Mouse (Mus musculus): ENCODE results near the gene Galnt2.

Gene Galnt2

DNA sequence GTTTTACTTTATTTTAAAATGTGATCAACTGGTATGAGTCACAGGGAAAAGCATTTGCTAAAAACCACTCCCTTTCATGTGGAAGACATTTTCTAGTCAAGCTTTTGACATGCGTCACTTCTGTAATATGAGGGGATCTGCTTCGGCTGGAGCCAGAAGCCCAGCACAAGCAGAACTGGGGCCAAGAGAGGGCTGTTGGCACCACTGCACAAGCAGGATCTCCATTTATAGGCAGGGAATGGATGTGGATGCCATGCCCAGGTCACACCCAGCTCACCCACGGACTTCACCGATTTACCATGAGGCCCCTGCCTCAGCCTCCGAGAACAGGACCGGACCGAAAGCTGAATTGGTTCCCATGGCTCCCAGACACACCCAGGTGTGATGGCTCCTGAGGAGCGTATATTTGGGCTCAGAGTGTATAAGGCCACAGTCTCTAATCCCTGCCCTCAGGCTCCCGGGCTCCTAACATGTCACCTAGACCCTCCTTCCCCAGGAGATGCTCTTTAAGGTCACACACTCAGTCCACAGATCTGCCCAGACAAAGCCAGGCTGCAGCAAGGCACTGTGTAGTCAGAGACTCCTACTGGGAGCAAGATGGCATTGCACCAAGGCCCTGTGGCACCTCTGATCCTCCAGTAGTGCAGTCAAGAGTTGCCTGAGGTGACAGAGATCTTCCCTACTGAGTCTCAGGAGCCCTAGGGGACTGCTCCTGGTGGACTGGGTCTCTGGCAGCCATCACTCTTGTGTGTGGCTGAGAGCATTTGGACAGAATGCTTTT lies 59.9 kb downstream of the Galnt2 start:
- peak; percentile 55 for DNase-seq (ENCODE audit: low read depth, low spot score)

DNA sequence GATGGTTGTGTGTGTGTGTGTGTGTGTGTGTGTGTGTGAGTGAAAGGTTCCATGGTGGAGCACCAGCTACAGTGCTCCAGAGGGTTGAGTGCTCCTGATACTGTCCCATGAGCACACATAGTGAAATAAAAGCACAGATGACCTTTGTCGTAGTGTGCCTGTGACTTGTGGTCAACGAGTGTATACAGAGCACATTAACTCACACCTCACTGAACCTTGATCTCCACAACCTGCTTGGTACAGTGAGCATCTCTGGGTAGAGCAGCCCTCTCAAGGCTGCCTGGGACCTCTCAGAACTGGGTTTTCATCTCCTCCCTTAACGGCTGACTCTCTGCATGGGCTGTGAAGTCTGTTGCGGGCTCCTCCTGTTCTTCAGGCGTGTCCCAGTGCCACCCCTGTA lies 60.5 kb downstream of the Galnt2 start:
- no peak for DNase-seq (ENCODE audit: low read depth, low spot score)

DNA sequence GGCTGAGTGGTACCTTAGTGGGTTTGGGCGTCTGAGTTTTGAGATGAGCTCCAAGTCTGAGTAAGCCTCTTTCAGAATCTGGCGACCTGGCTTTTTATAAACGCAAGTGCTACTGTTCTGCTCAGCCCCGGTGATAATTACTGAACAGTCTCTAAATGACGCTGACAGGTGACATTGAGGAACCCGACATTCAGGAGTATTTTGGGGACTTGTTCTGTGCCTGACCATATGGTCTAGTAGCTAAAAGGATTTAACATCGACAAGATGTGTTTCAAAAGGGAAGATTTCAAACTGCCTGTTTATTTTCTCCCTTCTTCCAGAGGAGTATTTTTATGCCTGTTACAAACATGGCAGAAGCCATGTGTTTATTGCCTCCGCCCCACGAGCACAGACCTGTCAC lies 61.8 kb downstream of the Galnt2 start:
- no peak for DNase-seq (ENCODE audit: low read depth, low spot score)

DNA sequence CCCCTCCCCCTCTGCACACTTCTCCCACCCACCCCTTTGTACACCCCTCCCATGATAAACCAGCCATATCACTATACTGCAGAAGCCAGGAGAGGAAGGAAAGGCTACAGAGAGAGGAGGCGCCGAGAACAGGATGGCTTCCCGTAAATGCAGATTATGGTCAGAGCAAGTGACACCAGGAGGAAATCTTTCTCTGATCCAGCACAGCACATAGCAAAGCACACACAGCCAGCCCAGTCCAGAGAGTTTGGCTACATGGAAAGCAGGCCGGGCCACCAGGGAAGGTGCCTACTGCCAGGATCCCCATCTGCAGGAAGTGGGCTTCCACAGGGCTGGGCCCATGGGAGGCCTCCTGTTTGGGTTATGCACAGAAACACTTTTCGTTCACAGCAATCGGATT lies 63.2 kb downstream of the Galnt2 start:
- no peak for DNase-seq (ENCODE audit: low read depth, low spot score)

DNA sequence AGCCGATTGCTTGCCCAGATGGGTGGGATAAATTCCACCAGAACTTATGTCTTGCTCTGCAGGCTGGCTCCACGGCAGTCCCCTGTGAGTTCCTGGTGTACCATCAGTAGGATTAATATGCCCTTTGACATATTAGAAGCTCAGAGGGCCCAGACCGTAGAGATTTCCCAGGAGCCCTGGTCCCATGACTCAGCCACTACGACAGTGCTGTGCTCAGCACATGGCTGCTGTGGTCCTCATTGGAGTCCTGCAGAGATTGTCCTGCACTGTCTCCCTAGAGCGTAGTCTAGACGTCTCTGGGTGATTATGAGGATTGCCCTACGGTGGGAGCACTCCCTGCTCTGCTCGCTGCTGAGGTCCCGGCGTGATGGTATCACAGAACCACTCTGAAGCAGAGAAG lies 63.7 kb downstream of the Galnt2 start:
- no peak for DNase-seq (ENCODE audit: low read depth, low spot score)

DNA sequence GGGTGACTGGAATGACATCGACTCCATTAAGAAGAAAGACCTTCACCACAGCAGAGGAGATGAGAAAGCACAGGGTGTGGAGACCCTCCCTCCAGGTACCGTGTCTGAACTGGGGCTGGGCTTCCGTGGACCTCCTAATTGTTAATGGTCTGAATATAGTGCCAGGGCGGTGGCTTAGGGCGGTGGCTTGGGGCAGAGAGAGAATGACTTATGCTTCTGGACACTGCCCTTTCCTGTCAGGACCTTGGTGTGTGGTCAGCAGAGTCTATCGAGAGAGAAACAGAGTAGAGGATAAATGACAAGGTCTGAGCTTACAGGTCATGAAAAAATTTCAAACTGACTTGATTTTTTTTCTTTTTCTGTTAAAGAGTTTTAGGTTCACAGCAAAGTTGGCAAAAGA lies 64.2 kb downstream of the Galnt2 start:
- DNase-seq (ENCODE audit: low read depth, low spot score): no peak

DNA sequence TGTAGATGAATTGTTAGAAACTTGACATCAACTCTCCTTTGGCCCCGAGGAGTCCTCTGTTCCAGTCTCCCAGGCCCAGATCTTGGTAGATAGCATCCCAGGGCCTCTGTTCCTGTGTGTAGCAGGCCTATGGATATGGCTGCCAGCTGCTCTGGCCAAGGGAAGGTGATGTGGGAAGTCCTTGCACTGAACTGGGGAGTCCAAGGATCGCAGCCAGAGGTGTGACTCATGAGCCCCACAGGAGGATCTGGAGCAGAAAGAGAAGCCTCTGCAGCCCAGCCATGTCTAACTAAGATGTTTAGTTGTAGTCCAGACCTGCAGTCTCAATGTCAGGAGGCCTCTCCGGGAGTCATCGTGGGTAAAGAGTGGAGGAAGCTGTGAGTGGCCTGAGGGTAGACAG lies 70.3 kb downstream of the Galnt2 start:
- DNase-seq (ENCODE audit: low read depth, low spot score): no peak

DNA sequence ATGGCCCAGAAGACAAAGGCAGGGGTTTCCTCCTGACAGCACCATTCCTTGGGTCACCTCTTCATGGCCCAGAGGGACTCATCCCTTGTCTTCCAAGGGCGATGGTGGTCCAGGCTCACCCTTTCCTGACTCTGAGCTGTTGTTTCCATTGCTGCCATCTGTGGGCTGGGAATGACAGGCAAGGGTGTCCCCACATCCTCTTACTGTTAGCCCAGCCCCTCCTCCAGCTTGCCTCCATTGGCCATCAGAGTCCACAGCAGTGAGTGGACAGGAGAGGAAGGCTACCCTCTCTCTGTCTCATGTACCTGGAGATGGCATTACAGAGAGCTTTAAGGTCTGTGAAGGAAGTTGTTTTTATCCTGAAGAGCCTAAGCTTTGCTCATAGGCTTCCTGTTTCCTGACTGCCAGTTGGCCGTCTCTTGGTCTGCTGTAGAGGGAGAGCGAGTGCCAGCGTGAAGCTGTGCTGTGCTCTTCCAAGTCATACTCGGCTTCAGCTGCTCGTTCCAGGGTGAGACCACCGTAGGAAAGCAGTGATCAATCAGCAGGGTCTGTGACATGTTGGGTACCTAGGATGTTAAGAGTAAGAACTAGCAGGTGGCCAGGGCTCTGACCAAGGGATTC lies 70.9 kb downstream of the Galnt2 start:
- DNase-seq (ENCODE audit: low read depth, low spot score): no peak

DNA sequence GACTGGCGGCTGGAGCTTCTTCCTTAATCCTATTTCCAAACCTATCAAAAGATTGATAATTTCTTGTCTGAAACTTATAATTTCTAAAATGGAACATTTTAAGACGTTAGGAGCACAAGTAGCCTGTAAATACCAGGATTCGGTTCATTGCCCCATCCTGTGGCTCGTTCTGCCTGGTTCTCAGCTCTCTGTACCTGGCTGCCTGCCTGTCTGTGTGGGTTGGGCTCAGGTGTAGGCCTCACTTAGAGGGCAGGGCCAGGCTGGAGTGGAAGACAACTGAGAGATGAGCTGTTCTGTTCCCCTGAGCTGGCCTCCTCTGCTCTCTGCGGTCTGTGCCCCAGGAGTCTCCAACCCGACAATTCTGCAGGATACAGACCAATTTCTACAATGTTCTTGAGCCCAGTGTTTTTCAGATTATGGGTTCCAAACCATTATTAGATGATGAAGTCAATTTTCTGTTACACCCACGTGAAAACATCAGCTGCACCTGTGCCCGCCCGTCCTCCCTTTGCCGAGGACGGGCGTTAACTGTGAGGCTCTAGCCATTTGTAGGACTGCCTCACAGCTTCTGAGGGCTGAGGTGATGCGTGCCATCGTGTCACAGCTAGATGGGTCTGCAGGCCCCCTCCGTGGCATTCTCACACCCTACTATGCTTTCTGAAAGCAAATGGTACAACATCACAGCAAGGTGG lies 72.2 kb downstream of the Galnt2 start:
- DNase-seq (ENCODE audit: low read depth, low spot score): no peak

DNA sequence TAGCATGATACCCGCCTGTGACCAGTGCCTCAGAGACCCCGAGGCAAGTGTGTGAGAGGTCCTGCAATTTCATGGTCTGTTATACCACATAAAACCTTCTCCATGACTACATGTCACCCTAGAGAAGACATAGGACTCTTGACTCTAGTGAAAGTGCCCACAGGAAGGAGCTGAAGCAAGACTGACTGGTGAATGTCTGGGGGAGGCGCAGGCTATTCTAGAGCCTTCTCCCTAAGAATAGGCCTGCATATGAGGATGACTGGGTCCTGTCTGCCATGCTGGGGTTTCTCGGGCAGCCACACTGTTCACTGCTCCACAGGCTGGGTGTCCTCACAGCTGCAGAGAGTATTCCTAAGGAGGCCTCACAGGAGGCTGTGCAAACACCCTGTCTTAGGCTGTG lies 73.0 kb downstream of the Galnt2 start:
- DNase-seq (ENCODE audit: low read depth, low spot score): no peak

DNA sequence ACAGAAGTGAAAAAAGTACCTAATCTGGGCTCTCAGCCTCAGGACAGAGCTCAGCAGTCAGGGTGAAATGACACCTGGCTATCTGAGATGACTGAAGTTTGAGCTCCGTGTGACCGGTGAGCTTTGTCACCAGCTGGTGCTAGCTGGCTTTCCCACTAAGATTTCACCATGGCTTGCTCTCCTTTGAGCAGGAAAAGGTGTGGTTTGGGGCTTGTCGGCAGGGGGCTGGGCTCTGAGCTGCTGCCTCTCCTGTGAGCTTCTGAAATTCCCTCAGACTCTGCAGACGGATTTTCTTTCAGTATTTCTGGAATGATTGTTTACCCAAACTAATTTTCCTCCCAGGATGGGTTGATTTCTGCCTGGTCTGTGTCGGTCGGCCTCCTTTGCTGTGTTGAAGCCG lies 75.4 kb downstream of the Galnt2 start:
- DNase-seq (ENCODE audit: low read depth, low spot score): no peak

DNA sequence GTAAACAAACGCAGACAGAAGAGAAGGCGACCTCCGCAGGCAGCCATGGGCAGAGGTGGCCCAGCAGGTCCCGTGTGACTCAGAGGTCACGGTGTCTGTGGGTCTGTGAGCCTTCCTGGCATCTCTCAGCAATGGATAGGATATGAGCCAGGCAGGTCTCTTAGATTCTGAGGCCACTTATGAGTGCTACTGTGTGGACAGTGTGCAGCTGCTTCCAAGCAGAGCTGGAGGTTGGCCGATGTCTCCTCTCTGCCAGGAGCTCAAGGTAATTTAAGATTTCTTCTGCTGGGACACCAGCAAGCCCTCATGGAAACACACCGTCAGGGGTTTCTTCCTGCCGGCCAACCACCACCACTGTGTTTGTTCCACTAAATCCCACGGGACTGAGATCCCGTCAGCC lies 76.5 kb downstream of the Galnt2 start:
- no peak for DNase-seq (ENCODE audit: low read depth, low spot score)

DNA sequence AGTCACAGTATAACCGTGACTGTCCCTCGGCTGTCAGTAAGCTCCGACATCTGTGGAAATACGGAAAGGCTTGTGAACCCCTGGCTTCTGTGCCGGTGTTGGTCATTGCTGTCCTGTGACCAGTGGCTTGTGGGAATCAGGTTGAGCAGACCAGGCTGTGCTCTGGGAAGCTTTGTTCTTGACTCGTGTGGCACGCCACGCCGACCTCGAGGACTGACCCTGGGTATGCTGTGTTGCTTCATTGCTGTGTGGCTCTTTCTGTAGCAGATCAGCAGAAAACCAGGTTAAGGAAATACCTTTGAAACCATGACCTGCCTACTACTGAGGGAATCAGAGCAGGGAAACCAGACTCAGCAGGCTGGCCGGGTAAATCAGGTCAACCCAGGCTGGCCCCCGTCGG lies 79.3 kb downstream of the Galnt2 start:
- DNase-seq (ENCODE audit: low read depth, low spot score): no peak

DNA sequence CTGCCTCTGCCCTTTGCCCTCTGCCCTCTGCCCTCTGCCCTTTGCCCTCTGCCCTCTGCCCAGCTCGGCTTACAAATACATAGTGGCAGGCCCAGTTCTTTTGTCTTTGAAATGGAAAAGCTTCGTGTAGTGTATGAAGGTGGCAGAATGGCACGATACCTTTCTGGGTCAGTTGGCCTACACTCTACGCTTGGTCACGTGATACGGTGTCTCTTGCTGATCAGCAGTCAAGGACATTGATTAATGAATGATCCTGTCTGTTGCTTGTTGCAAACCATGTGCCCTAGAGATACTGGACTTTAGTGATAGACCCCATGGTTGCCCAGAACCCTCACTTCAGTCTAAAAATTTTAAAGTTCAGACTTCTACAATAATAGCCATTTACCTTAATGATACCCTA lies 79.9 kb downstream of the Galnt2 start:
- no peak for DNase-seq (ENCODE audit: low read depth, low spot score)

DNA sequence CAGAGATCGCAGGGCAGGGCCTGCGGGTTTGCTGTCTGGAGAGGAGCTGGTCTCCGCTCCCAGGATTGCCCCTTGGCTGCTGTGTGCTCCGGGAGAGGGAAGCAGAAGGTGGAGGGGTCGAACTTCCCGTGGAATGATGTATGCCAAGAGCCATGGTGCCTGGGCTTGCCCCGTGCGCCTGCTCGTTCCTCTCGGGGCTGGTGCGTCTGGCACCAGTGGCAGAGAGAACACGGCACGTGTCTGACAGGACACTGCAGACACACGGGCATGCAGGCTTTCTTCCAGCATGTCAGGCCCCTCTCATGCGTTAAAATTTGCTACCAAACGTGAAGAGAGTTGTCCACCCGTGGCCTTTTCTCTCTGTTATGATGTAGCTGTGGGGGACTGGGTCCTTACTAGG lies 80.5 kb downstream of the Galnt2 start:
- no peak for DNase-seq (ENCODE audit: low read depth, low spot score)

DNA sequence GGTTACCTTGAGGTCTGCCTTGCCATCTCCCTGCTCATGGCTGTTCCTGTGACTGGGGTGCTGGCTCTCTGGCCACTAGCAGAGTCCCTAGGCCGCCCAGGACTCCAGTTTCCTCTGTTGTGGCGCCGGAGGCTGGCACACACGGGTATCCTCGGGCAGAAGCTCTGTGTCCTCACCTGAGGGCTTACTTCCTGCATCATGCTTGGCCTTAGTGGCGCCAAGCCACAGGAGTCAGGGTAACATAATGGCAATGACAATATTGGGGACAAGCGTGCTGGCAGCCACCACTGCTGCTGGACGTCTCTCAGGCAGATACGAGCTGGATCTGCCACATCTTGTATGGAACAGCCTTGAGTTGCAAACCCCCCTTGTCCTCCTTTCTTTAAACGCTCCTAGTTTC lies 81.0 kb downstream of the Galnt2 start:
- DNase-seq (ENCODE audit: low read depth, low spot score): no peak

DNA sequence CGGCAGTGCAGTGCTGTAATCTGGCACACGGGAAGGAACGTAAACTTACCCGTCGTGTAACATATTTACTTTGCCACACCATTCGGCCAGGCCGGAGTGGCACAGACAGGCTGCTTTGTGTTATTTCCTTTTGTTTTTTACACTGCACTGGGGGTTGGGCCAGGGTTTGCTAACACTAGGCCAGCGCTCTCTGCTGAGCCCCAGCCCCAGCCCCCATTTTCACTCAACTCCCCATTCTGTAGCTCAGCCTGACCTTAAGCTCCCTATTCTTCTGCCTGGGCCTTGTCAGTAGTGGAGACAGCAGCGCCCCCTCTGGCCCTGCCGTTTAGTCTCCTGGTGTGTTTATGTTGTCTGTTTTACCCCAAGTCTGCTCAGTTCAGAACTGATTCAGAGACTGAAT lies 83.6 kb downstream of the Galnt2 start:
- peak; percentile 56 for DNase-seq (ENCODE audit: low read depth, low spot score)

DNA sequence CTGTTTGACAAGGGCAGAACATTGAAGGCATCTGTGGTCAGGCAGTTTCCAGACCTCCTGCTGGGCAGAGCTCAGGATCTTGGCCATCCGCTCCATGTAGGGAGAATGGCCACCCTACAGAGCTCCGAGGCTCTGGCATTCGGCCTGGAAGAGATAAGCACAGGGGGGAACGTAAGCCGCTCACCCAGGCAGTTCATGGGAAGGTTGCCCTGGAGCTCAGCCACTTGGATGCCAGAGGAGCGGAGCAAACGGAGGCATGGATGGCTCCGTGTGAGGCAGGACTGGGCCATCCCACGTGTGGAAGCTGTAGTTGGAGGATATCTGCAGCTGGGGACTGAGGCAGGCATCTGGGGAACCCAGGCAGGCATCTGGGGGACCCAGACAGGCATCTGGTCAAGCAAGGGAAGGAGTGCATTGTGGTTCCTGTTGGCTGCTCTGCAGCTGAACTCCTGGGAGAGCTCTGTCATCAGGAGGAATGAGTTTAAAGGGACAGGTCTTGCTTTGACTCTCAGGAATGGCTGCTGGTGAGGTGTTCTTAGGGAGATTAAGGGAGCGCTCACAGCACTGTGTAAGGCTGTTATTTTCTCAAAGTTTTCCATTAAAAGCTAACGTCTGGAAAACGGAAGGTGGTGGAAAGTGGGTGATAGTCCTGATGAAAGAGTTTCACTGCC lies 85.4 kb downstream of the Galnt2 start:
- no peak for DNase-seq (ENCODE audit: low read depth, low spot score)

DNA sequence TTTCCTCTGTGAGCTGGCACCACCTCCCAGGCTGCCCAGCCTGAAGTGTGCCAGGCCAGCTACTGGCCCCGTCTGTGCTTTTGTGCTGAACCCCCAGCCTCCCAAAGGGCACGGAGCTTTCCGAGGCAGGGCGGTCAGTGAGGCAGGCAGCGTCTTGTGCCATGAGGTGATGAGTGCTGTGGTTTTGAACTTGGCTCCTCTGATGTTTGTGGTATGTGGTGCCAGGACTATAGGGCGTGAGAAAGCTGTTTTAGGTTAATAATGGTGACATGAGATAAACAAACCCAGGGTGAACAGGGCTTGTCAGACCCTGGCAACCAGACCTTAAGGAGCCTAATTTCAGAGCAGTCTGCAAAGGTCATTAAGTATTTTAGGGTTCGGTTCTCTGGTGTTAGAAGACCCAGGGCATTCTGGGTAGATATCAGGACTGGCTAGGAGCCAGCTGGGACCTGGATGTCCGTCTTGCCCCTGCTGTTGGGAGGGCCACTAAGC lies 86.0 kb downstream of the Galnt2 start:
- peak; percentile 68 for DNase-seq (ENCODE audit: low read depth, low spot score)

DNA sequence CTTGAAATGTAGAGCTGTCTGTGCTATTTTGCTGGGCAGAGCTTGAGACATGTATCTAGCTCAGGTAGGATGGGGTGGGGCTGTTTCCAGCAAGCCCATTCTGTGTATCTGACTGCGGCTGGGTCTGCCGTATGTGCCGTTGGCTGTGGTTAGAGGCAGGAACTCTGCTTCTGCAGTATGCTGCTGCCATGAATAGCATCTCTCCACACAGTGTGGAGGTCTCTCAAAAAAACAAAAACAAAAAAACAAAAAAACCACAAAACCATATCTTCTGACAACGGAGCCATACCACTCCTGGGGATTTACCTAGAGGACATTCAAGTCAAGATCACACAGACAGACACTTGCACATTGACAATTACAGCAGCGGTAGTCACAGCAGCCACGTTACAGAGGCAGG lies 86.6 kb downstream of the Galnt2 start:
- peak; percentile 89 for DNase-seq (ENCODE audit: low read depth, low spot score)

DNA sequence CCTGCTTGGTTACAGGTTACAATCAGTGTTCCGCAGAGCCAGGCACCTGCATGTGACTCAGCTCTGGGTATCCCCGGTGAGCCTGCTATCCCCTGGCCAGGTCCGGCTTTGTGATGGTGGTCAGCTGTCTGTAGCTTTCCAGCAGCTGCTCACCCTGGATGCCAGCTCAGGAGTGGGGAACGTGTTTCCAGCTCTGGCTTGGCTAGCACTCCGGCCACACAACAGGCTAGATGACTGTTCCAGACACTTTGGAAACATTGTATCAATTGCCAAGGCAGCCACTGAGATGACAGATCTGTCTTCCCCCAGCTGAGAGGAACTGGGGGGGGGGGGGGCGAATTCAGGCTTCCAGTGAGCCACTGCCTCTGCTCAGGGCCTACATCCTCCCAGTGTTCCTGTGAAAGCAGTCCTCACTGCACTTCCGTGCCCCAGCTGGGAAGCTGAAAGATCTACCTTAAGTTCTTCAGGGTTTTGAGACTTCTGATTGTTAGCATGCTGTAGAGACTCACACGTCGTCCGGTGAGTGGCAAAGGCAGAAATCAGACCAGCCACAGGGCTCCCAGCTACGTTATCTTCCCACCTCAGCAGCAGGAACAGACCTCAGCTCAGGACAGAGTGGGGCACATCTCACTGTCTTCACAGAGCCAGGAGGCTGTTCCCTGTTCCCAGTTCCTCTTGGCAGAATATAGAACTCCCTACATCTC lies 87.6 kb downstream of the Galnt2 start:
- peak; percentile 51 for DNase-seq (ENCODE audit: low read depth, low spot score)

DNA sequence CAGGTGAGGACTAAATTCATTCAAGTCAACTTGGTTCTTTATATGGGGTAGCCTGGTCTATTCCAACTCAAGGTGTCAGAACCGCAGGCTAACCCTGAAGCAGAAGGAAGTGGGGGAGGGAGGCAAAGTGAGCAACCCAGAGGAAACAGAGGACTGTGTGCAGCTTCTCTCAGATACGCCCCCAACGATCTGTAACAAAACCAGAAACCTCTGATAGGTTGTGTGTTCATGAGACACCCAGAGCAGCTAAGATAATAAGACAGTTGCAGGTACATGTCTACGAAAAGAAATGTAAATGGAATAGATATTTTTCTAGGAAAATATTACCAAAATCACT lies 88.1 kb downstream of the Galnt2 start:
- peak; percentile 66 for DNase-seq (ENCODE audit: low read depth, low spot score)
